Mouse (Mus musculus): ENCODE results near the gene Mrgbp. TPM values are rescaled to one million over a fixed set of nuclear protein-coding genes. Genes with fewer than 3 reads are reported as not detected.
A peak's percentile ranks its signal among the peaks of the same experiment; 100 is the strongest.

Gene Mrgbp
- polyA plus RNA-seq, 1 experiment from 2014 or later: 41.8 TPM

DNA sequence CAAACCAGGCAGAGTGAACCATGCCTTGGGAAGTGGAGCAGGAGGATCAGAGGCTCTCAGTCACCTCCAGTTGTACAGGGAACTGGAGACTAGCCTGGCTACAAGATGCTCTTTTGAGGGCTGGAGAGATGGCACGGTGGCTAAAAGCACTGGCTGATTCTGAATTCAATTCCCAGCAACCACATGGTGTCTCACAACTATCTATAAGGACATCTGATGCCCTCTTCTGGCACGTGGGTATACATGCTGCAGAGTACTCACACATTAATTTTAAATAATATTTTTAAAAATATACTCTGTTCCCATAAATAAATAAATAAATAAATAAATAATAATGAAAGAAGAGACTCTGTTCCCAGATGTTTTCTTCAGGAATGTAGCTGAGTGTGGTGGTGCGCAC, 25.9 kb upstream of the Mrgbp start:
- H3K9me3 ChIP-seq (ENCODE audit: control insufficient read depth, low read length): no peaks in the 10 kb centered on the region
- ATAC-seq (ENCODE audit: insufficient read depth, low FRiP score, low TSS enrichment) (no peak), DNase-seq (ENCODE audit: low spot score) (no peak)
- no peaks in the 10 kb centered on the region for H3K4me1 ChIP-seq (ENCODE audit: control insufficient read depth, insufficient read depth, low read length)
- H3K4me2 ChIP-seq (ENCODE audit: low read depth): no peak overlapping the region
- H3K36me3 ChIP-seq (ENCODE audit: control insufficient read depth, insufficient read depth, low read length): no peaks in the 10 kb centered on the region
- H3K27ac ChIP-seq (ENCODE audit: low read depth, low read length): no peak overlapping the region
- WGBS: 53% methylated on average over 3 of the region's 3 CpGs
- no peak overlapping the region for H3K4me3 ChIP-seq (ENCODE audit: low read depth, low read length)
- no peaks in the 10 kb centered on the region for H3K27me3 ChIP-seq (ENCODE audit: control insufficient read depth, insufficient read depth, low read length)
- H3K9ac ChIP-seq (ENCODE audit: low read length): no peak overlapping the region

DNA sequence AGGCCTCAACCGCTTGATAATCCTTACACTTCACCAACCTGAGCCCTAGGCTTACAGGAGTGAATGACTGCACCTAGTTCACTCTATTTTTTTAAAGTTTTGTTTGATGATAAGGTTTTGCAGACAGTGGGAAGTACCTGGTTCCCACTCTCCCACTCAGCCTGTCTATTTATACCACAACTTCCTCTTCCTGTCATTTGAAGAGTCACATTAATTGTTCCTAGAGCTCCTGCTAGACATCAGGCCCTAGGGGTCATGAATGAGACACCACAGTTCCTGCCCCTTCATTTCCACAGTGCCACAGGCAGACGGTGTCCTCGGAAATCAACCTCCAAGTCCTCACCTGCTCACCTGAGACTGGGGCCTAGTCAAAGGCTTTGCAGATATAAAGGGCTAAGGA, 24.6 kb upstream of the Mrgbp start:
- Histone ChIP-seq H3K4me3 (ENCODE audit: low read depth, low read length) (no peak overlapping the region), H3K9me3 (ENCODE audit: control insufficient read depth, low read length) (no peaks in the 10 kb centered on the region), H3K27ac (ENCODE audit: low read depth, low read length) (no peak overlapping the region), H3K27me3 (ENCODE audit: control insufficient read depth, insufficient read depth, low read length) (no peaks in the 10 kb centered on the region), H3K4me2 (ENCODE audit: low read depth) (no peak overlapping the region), H3K9ac (ENCODE audit: low read length) (no peak overlapping the region), H3K36me3 (ENCODE audit: control insufficient read depth, insufficient read depth, low read length) (no peaks in the 10 kb centered on the region), H3K4me1 (ENCODE audit: control insufficient read depth, insufficient read depth, low read length) (no peaks in the 10 kb centered on the region)
- 83% methylated on average over 3 of the region's 3 CpGs for WGBS
- ATAC-seq (ENCODE audit: insufficient read depth, low FRiP score, low TSS enrichment): no peak
- no peak for DNase-seq (ENCODE audit: low spot score)

DNA sequence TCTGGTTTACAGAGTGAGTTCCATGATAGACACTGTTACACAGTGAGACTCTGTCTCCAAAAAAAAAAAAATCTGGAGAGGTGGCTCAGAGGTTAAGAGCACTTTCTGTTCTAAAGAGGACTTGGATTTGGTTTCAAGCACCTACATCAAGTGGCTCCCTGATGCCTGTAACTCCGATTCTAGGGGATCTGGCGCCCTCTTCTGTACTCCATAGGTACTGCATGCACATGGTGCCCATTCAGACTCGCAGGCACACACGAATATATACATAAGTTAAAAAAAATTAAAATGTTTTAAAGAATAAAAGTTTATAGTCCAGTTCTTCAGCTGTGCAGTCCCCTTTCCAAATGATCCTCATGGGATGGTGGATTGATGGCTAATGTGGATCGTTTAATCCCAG, 20.9 kb upstream of the Mrgbp start:
- no peak for DNase-seq (ENCODE audit: low spot score)
- no peaks in the 10 kb centered on the region for H3K9me3 ChIP-seq (ENCODE audit: control insufficient read depth, low read length)

DNA sequence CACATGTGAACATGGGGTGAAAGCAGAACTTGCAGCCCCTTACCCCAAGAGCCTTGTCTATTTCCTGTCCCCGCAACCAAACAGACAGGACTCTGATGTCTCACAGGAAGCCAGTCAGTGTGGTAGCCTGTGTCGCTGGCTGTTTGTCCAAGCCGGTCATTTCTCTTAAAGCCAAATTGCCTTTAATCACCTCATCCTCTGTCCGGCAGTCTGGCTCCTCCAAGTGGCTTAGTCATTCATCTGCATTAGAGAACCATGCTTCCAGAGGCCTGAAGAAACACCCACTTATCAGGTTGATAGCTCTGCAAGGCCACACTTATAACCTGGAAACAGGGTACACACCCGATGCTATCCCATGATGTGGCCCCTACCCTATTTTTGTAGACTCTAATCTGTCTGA, 19.0 kb upstream of the Mrgbp start:
- no peak for DNase-seq (ENCODE audit: low spot score)
- H3K9me3 ChIP-seq (ENCODE audit: control insufficient read depth, low read length): no peaks in the 10 kb centered on the region
- no peaks in the 10 kb centered on the region for H3K27me3 ChIP-seq (ENCODE audit: control insufficient read depth, insufficient read depth, low read length)
- H3K36me3 ChIP-seq (ENCODE audit: control insufficient read depth, insufficient read depth, low read length): no peaks in the 10 kb centered on the region
- H3K9ac ChIP-seq (ENCODE audit: low read length): no peak overlapping the region
- no peak overlapping the region for H3K27ac ChIP-seq (ENCODE audit: low read depth, low read length)
- H3K4me3 ChIP-seq (ENCODE audit: low read depth, low read length): no peak overlapping the region
- H3K4me2 ChIP-seq (ENCODE audit: low read depth): no peak overlapping the region
- ATAC-seq (ENCODE audit: insufficient read depth, low FRiP score, low TSS enrichment): no peak
- no peaks in the 10 kb centered on the region for H3K4me1 ChIP-seq (ENCODE audit: control insufficient read depth, insufficient read depth, low read length)
- 57% methylated on average over 5 of the region's 5 CpGs for WGBS

More for the DNA sequence above, 20.9 kb upstream of the Mrgbp start:
- H3K4me1 ChIP-seq (ENCODE audit: control insufficient read depth, insufficient read depth, low read length): no peaks in the 10 kb centered on the region
- H3K9ac ChIP-seq (ENCODE audit: low read length): no peak overlapping the region
- no peak overlapping the region for H3K4me2 ChIP-seq (ENCODE audit: low read depth)
- H3K4me3 ChIP-seq (ENCODE audit: low read depth, low read length): no peak overlapping the region
- no peak for ATAC-seq (ENCODE audit: insufficient read depth, low FRiP score, low TSS enrichment)
- H3K36me3 ChIP-seq (ENCODE audit: control insufficient read depth, insufficient read depth, low read length): no peaks in the 10 kb centered on the region
- WGBS: 59% methylated on average over 5 of the region's 5 CpGs
- no peak overlapping the region for H3K27ac ChIP-seq (ENCODE audit: low read depth, low read length)
- no peaks in the 10 kb centered on the region for H3K27me3 ChIP-seq (ENCODE audit: control insufficient read depth, insufficient read depth, low read length)

DNA sequence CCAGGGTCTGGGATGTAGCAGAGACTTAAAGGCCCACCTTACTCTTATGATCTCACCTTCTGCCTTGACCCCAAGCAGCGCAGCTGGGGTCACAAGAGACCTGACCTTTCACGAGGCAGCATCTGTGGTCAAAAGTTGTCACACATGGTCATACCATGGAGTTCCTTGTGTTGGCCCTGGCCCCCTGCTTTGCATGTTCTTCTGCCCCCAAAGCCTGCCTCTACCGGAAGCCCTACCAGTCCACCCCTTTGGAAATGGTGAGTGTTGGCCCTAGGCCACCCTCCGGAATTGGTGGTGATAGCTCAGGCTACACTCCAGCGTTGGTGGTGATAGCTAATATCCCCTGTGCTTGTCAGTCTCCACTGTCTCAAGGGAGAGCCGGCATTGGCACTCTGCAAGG, 17.8 kb upstream of the Mrgbp start:
- DNase-seq (ENCODE audit: low spot score) (no peak), ATAC-seq (ENCODE audit: insufficient read depth, low FRiP score, low TSS enrichment) (no peak)
- no peaks in the 10 kb centered on the region for H3K27me3 ChIP-seq (ENCODE audit: control insufficient read depth, insufficient read depth, low read length)
- no peak overlapping the region for H3K27ac ChIP-seq (ENCODE audit: low read depth, low read length)
- WGBS: 52% methylated on average over 6 of the region's 6 CpGs
- no peaks in the 10 kb centered on the region for H3K4me1 ChIP-seq (ENCODE audit: control insufficient read depth, insufficient read depth, low read length)
- H3K9ac ChIP-seq (ENCODE audit: low read length): no peak overlapping the region
- no peak overlapping the region for H3K4me2 ChIP-seq (ENCODE audit: low read depth)
- H3K36me3 ChIP-seq (ENCODE audit: control insufficient read depth, insufficient read depth, low read length): no peaks in the 10 kb centered on the region
- no peak overlapping the region for H3K4me3 ChIP-seq (ENCODE audit: low read depth, low read length)
- H3K9me3 ChIP-seq (ENCODE audit: control insufficient read depth, low read length): no peaks in the 10 kb centered on the region

DNA sequence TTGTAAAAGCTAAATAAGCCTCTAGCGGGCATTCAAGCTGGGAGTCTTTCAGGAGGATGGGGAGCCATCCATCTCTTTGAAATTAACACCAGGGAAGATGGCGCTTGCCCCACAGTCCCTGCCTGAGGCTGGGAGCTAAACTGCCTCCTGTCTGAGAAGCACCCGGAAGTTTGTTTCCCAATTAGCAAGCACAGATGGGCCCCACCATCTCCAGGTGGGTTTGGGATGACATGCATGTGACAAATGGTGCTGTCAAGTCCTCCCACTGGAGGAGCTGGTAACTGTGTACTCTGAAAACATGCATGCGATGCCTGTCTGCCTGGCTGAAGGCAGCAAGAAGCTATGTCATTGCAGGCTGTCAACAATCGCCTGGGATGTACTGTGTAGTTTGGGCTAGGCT, 17.3 kb upstream of the Mrgbp start:
- H3K9me3 ChIP-seq (ENCODE audit: control insufficient read depth, low read length): no peaks in the 10 kb centered on the region
- DNase-seq (ENCODE audit: low spot score) (peak; percentile 24), ATAC-seq (ENCODE audit: insufficient read depth, low FRiP score, low TSS enrichment) (no peak)
- no peak overlapping the region for H3K27ac ChIP-seq (ENCODE audit: low read depth, low read length)
- H3K9ac ChIP-seq (ENCODE audit: low read length): no peak overlapping the region
- no peaks in the 10 kb centered on the region for H3K27me3 ChIP-seq (ENCODE audit: control insufficient read depth, insufficient read depth, low read length)
- H3K4me3 ChIP-seq (ENCODE audit: low read depth, low read length): no peak overlapping the region
- no peaks in the 10 kb centered on the region for H3K36me3 ChIP-seq (ENCODE audit: control insufficient read depth, insufficient read depth, low read length)
- no peak overlapping the region for H3K4me2 ChIP-seq (ENCODE audit: low read depth)
- 29% methylated on average over 5 of the region's 5 CpGs for WGBS
- no peaks in the 10 kb centered on the region for H3K4me1 ChIP-seq (ENCODE audit: control insufficient read depth, insufficient read depth, low read length)

DNA sequence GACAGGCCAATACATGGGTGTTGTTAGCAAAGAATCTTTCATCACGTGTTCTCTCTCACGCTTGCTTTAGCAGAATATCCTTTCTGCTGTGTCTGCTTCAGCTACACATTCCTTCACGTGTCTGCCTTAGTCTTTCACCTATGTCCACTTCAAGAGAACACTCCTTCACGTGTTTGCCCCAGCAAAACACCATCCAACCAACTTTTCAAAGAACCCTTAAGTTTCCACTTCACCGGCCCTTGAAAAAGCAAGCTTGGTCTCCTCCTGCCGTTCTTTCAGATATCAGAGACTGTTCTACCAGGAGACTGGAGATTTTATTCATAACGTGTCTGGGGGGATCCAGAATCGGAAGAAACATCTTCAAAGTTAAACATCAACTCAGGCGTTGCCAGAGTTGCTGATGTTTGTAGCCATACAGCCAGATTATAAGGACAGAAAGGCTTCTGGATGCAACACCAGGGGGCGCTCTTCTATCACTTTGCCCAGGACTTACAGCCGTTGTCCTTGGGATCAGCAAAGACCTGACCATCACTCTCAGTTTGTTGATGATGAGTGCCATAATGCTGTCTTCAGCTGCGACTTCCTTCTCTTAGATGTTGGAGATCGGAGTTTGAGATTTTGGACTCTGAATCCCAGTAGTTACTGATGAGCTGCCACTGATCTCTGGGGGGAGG, 14.7 kb upstream of the Mrgbp start:
- DNase-seq (ENCODE audit: low spot score) (peak; percentile 73), ATAC-seq (ENCODE audit: insufficient read depth, low FRiP score, low TSS enrichment) (no peak)
- Histone ChIP-seq H3K4me3 (ENCODE audit: low read depth, low read length) (no peak overlapping the region), H3K9me3 (ENCODE audit: control insufficient read depth, low read length) (no peaks in the 10 kb centered on the region), H3K27me3 (ENCODE audit: control insufficient read depth, insufficient read depth, low read length) (no peaks in the 10 kb centered on the region), H3K9ac (ENCODE audit: low read length) (no peak overlapping the region), H3K4me2 (ENCODE audit: low read depth) (no peak overlapping the region), H3K36me3 (ENCODE audit: control insufficient read depth, insufficient read depth, low read length) (no peaks in the 10 kb centered on the region), H3K4me1 (ENCODE audit: control insufficient read depth, insufficient read depth, low read length) (no peaks in the 10 kb centered on the region), H3K27ac (ENCODE audit: low read depth, low read length) (no peak overlapping the region)
- WGBS: 37% methylated on average over 13 of the region's 13 CpGs

DNA sequence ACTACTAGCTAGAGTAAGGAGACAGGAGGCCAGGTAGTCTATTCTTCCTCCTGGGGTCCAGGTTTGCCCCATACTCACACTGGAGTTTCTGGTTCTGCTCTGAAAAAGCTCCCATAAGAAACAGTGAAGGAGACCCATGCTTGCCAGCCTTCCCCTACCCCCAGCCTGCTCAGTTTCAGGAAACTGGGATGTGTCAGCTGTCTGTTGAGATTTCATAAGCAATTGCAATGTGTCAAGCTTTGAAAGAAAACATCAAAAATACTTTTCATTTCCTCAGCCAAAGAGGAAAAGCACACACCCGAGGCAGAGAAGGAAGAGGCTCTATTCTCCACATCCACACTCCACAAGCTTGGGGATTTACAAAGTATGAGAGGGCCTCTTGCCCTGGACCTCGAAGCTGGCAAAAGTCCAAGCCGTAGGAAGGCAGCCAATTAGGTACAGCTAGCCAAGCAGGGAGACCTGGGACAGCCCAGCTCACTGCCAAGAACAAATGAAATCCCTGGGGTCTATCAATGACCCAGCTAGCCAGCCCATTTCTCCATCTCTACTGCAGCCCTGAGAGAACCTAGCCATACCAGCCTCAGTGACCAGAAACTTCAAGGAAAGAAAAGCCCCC, 12.0 kb upstream of the Mrgbp start:
- Histone ChIP-seq H3K27ac (ENCODE audit: low read depth, low read length) (no peak overlapping the region), H3K4me2 (ENCODE audit: low read depth) (no peak overlapping the region), H3K4me1 (ENCODE audit: control insufficient read depth, insufficient read depth, low read length) (no peaks in the 10 kb centered on the region), H3K4me3 (ENCODE audit: low read depth, low read length) (no peak overlapping the region), H3K27me3 (ENCODE audit: control insufficient read depth, insufficient read depth, low read length) (no peaks in the 10 kb centered on the region), H3K9me3 (ENCODE audit: control insufficient read depth, low read length) (no peaks in the 10 kb centered on the region), H3K9ac (ENCODE audit: low read length) (no peak overlapping the region), H3K36me3 (ENCODE audit: control insufficient read depth, insufficient read depth, low read length) (no peaks in the 10 kb centered on the region)
- no peak for DNase-seq (ENCODE audit: low spot score)
- ATAC-seq (ENCODE audit: insufficient read depth, low FRiP score, low TSS enrichment): no peak
- WGBS: 74% methylated on average over 3 of the region's 3 CpGs

DNA sequence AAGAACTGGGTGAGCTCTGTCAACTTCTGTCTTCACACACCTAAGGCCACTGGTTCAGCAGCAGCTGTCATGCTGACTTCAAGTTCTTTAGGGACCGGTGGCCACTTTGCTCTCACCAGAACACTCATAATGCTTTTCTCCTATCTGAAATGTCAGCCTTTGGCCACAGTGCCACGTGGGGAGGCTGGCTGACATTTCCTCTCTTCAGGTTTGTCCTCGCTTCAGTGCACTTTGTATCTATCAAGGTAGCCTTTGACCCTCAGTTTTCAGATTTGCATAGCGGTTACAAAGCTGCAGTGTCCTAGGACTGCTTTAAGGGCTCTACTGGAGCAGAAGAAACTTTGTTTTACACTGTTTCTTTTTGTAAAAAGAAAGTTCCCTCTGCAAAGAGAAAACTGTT, 4.6 kb upstream of the Mrgbp start:
- Histone ChIP-seq H3K27ac (ENCODE audit: low read depth, low read length) (no peak overlapping the region), H3K4me1 (ENCODE audit: control insufficient read depth, insufficient read depth, low read length) (no peaks in the 10 kb centered on the region), H3K4me2 (ENCODE audit: low read depth) (no peak overlapping the region), H3K9me3 (ENCODE audit: control insufficient read depth, low read length) (no peaks in the 10 kb centered on the region), H3K4me3 (ENCODE audit: low read depth, low read length) (no peak overlapping the region), H3K27me3 (ENCODE audit: control insufficient read depth, insufficient read depth, low read length) (no peaks in the 10 kb centered on the region), H3K36me3 (ENCODE audit: control insufficient read depth, insufficient read depth, low read length) (no peaks in the 10 kb centered on the region), H3K9ac (ENCODE audit: low read length) (no peak overlapping the region)
- no peak for ATAC-seq (ENCODE audit: insufficient read depth, low FRiP score, low TSS enrichment)
- 44% methylated on average over 4 of the region's 4 CpGs for WGBS
- no peak for DNase-seq (ENCODE audit: low spot score)

Data from neural tube, embryonic 11.5 days (tissue).